Mouse (Mus musculus) cerebellum, adult (tissue): ENCODE results near the gene Irgq.
A peak's percentile ranks its signal among the peaks of the same experiment; 100 is the strongest.
"Not testable (repeated sequence)": the region's sequence is repeated elsewhere in the genome, so short reads cannot be mapped to it uniquely, and the experiment has no call there.

Source experiments
- ATAC-seq: cut with Nextera tagmentation; 2 replicates; pipeline ENCODE4 v1.9.2; 2017; ENCODE audit warnings: mild to moderate bottlenecking, moderate library complexity, mixed read lengths; ENCODE audit not compliant: insufficient number of reproducible peaks, low FRiP score, low TSS enrichment

Gene Irgq

DNA sequence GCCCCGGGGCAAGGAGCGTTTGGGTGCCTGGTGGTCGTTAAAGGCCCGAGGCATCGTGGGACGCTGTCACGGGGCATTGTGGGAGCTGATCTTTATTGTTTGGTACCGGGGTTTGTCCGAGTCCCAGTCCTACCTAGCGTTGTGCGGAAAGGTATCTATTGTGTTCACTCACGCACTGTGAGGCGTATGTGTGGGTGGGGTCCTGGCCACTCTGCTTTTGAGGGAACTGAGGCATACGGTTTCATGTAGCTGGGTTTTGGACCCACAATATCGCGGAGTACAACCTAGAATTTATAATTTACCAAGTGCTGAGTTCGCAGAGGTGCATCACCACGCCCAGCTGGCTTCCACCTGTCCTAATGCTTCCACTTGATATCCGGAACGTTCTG, 22.8 kb upstream of the Irgq start:
- ATAC-seq = no peak

GRCm38 (mm10) chr7:24512355-24512754, 18.1 kb upstream of the Irgq start, which contains the start of gene AC161166.1:
AC161166.1 (minus strand) TSS chr7:24512455.
- no peak for ATAC-seq

GRCm38 (mm10) chr7:24516319-24516718, 14.2 kb upstream of the Irgq start:
- ATAC-seq = not testable (repeated sequence)

- ATAC-seq = no peak
These were observed 13.4 kb upstream of the Irgq start for GRCm38 (mm10) chr7:24517077-24517476.

- no peak for ATAC-seq
These were observed 12.8 kb upstream of the Irgq start for GRCm38 (mm10) chr7:24517654-24518053.

GRCm38 (mm10) chr7:24519130-24519529, 11.4 kb upstream of the Irgq start:
- ATAC-seq = no peak

GRCm38 (mm10) chr7:24520054-24520453, 10.4 kb upstream of the Irgq start:
- not testable (repeated sequence) for ATAC-seq

DNA sequence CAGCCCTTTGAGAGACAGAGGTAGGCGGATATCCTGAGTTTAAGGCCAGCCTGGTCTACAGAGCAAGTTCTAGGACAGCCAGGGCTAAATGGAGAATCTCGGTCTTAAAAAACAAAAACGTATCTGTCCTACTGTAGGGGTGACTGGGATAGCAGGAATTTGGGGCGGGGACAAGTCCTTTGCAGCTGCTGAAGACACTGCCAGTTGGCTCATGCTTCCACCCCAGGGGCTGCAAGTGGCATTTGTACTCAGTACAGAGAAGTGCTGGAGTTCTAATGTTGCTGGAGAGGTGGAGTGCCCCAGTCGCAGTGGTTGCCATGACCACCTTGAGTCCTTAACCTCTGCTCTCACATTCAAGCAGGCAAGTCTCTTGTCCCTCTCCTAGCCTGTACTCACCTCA, 7.7 kb upstream of the Irgq start:
- ATAC-seq = no peak

DNA sequence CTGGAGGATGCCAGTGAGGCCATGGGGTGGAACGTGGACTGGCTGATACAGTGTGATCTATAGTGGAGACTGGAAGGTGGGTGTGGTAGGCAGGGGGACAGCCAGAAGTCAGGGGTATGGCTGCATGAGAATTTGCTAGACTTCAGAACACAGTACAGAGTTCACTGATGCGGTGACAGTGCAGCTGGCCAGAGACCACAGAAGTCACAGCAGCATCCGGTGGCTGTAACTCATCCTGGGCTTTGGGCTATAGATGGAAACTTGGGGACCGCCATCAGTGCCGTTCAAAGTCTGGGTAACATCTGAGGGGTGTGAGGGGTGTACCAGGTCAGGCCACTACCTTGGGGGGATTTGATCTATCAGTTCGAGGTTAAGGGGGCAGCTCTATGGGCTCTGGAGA, 6.8 kb upstream of the Irgq start:
- no peak for ATAC-seq

- ATAC-seq = no peak
These were observed 5.5 kb upstream of the Irgq start for GRCm38 (mm10) chr7:24524978-24525377.

DNA sequence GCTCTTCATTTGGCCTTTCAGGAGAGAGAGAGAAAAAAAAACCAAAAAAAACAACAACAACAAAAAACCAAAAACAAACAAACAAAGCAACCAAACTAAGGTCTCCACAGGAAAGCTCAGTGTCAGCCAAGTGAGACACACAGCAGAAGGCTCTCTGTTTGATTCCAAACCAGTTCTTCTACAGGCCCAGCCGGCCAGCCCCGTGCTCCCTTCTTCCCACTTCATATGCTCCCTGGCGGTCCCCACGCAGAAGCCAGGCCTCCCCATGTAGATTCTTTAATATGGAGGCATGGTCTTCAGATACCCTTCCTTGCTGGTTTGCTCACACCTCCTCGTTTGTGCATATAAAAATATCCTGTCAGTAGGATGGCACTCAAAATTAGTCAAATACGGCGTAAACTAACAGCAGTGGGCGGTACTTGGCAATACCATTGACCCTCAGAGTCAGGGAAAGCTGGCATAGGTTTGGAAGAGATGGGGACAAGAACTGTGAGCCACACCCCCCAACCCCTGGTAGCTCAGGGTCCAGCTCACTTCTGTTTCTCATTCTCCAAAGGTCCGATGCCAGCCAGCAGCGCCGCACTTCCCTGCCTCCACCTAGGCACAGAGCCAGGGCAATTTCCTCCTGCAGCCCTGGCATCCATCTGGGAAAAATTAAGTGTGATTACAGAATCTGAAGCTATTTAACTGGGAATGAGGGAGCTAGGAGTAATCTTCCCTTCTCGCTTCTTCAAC, 4.6 kb upstream of the Irgq start:
- ATAC-seq = no peak

DNA sequence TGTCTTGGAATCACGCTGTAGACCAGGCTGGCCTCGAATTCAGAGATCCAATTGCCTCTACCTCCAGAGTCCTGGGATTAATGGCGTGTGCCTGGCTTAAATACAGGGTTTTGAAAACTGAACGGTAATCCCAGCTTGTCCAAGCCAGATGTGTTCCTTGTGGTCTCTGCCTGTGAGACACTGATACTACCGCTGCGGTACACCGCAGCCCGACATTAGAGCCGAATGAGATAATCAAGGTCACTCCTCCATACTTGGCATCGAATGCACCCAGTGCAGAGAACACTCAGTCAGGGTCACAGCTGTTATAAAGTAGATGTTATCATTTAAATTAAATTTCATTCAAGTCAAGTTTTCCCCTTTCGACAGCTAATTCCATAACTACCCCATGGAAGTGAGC, 1.6 kb upstream of the Irgq start:
- ATAC-seq = no peak

DNA sequence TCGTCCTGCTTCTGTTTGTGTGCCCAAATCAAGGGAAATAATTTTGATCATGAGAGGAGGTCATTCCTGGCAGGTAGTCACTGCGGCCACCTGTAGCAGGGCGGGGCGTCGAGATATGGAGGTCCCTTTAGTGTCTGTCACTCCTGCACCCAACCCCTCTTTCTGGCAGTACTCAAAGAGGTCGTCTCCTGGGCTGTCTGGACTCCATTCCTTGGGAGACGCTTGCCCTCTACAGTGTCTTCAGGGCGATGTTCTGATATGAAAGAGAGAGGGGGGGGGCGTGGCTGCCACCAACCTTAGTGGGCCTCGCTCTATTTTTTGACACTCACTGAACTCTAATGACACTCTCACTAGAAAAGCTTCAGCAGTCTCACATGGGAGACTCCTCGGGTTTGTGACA, 909 bp upstream of the Irgq start:
- no peak for ATAC-seq

DNA sequence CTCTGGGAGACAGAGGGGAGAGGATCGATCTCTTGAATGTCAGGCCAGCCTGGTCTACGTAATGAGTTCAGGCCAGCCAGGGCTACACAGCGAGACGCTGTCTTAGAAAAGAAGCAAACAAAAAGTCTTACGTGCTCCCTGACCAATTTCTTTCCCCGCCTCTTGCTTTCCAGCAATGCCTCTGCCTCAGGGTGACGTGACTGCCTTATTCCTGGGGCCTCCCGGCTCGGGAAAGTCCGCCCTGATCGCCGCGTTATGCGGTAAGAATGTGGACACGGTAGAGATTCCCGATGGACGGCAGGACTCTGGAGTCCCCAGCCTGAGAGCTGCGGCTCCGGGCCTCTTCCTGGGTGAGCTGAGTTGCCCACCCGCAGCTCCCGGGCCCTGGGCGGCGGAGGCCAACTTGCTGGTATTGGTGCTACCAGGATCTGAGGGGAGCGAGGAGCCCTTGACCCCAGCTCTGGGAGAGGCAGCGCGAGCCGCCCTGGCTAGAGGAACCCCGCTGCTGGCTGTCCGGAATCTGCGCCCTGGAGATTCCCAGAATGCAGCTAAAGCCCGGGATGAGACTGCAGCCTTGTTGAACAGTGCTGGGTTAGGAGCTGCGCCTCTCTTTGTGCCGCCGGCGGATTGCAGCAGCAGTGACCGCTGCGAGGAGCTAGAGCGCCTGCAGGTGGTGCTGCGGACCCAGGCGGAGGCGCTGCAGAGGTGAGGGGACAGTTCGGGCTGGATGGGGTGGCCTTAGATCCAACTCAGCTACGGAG, 902 bp downstream of the Irgq start:
- peak; percentile 24; the same call in 1 of the 2 replicates for ATAC-seq

- ATAC-seq = no peak
These were observed 2.6 kb downstream of the Irgq start for GRCm38 (mm10) chr7:24533031-24533571.

- ATAC-seq = no peak
These were observed 3.3 kb downstream of the Irgq start for GRCm38 (mm10) chr7:24533806-24534205.

GRCm38 (mm10) chr7:24534301-24534700, 3.8 kb downstream of the Irgq start:
- no peak for ATAC-seq

DNA sequence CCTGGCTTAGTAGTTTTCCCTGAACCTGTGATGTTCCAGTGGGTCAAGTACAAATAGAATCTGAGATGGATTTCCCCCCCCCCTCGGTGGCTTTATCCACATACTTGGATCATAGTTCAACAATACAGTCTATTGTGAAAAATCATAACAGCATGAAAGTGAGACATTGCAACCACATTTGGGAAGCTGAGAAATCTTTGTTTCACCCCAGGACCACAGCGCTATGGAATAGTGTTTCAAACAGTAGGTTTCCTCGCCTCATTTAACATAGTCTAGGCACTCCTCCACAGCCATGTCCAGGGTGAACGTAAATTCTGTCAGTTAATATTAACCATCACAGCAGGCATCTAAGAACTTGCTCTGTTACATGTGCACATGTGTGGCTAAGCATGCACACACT, 6.6 kb downstream of the Irgq start:
- no peak for ATAC-seq

DNA sequence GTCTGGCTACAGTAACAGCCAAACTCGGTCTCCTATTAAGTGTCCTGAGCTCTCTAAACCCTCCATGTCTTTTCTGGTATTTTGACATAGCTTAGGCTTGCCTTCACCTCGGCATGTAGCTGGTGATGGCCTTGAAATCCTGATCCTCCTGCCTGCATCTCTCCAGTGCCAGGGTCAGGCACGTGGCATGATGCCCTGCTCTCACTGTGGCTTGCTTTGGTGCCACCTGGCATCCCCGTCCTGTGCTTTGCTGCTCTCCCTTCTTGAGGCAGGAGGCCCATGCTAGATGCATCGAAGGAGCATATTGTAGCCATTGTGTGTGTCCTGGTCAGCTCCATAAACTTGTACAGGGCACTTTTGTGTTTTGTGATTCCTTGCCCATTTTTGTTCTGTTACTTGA, 7.1 kb downstream of the Irgq start:
- peak; percentile 80; the same call in 1 of the 2 replicates for ATAC-seq

GRCm38 (mm10) chr7:24538154-24538553, 7.7 kb downstream of the Irgq start:
- no peak for ATAC-seq

GRCm38 (mm10) chr7:24538701-24539100, 8.2 kb downstream of the Irgq start:
- no peak for ATAC-seq
